Mouse (Mus musculus) spleen, adult 2 months (tissue): ENCODE data around the gene Fbxl17. TPM values are rescaled to one million over a fixed set of nuclear protein-coding genes. Genes with fewer than 3 reads are reported as not detected.

Source experiments
- DNase-seq, 2 experiments: peaks; one replicate each; pipeline versions ENCODE4 v3.0.0 to v3.0.0-alpha.2; 2012 to 2021; ENCODE audit warnings: low spot score in 2 of 2, low read depth in 1 of 2
- H3K27ac ChIP-seq: fragments of 200-500 bp; 2 replicates; pipeline ENCODE4 v1.5.1; 2012; ENCODE audit warnings: low read length, inconsistent platforms; ENCODE audit not compliant: insufficient read depth
- H3K27me3 ChIP-seq: fragments of 200-500 bp; 2 replicates; pipeline ENCODE4 v1.6.1; 2012; ENCODE audit warnings: mild to moderate bottlenecking, moderate library complexity, low read length, inconsistent platforms; ENCODE audit not compliant: control insufficient read depth, insufficient read depth
- H3K36me3 ChIP-seq: fragments of 200-500 bp; 2 replicates; pipeline ENCODE4 v1.6.1; 2012; ENCODE audit warnings: mild to moderate bottlenecking, low read length, inconsistent platforms; ENCODE audit not compliant: control insufficient read depth, insufficient read depth
- H3K4me1 ChIP-seq: fragments of 200-500 bp; 2 replicates; pipeline ENCODE4 v1.6.1; 2011; ENCODE audit warnings: inconsistent platforms; ENCODE audit not compliant: control insufficient read depth, insufficient read depth, insufficient read length
- H3K4me3 ChIP-seq: fragments of 200-500 bp; 2 replicates; pipeline ENCODE4 v1.5.1; 2011; ENCODE audit warnings: mild to moderate bottlenecking, inconsistent platforms; ENCODE audit not compliant: insufficient read depth, insufficient read length; ENCODE audit errors: extremely low read depth
- CTCF ChIP-seq: fragments of 200-500 bp; IDR thresholded peaks from 2 replicates; pipeline ENCODE4 v1.5.1; 2011; ENCODE audit warnings: mild to moderate bottlenecking, inconsistent platforms; ENCODE audit not compliant: insufficient read depth, insufficient read length, insufficient replicate concordance; ENCODE audit errors: extremely low read depth
- POLR2A ChIP-seq: fragments of 200-500 bp; IDR thresholded peaks from 2 replicates; pipeline ENCODE4 v1.6.1; 2011; ENCODE audit warnings: low read depth, low read length, inconsistent platforms
- WGBS: fragments of 180-500 bp; shearing (Covaris S2); methylation state at CpG from one replicate; pipeline ENCODE4 v1.1.7; 2018; 5-methylcytosine and 5-hydroxymethylcytosine counted together
- polyA plus RNA-seq: library from polyadenylated mRNA; depleted of rRNA; stranded (reverse); fragments of >200 nt; gene quantifications from 2 replicates; pipeline ENCODE4 v1.2.3, GENCODE M21; 2012

Fbxl17 gene
- polyA plus RNA-seq, 1 experiment, result 4.7 TPM

GRCm38 (mm10) chr17:63273353-63273752 lies 226.5 kb downstream of the Fbxl17 start:
- Histone ChIP-seq H3K36me3 (no peaks in the 10 kb centered on the region; the same call in 1 of the 2 replicates), H3K27ac (no peak overlapping the region), H3K27me3 (no peaks in the 10 kb centered on the region), H3K4me3 (no peak overlapping the region), H3K4me1 (peaks cover 4% of the 10 kb centered on the region; the same call in 1 of the 2 replicates)
- DNase-seq, result no peak
- WGBS, result 94% methylated on average over 2 of the region's 2 CpGs
- TF ChIP-seq CTCF (no peak), POLR2A (no peak)

GRCm38 (mm10) chr17:63272914-63273313 lies 226.9 kb downstream of the Fbxl17 start:
- no peak for DNase-seq
- Histone ChIP-seq H3K36me3 (no peaks in the 10 kb centered on the region; the same call in 1 of the 2 replicates), H3K4me1 (peaks cover 4% of the 10 kb centered on the region; the same call in 1 of the 2 replicates), H3K4me3 (no peak overlapping the region), H3K27me3 (no peaks in the 10 kb centered on the region), H3K27ac (no peak overlapping the region)
- no peak for TF ChIP-seq CTCF

- no peaks in the 10 kb centered on the region for H3K27me3 ChIP-seq
- H3K27ac ChIP-seq, result no peak overlapping the region
- WGBS, result 91% methylated on average over 6 of the region's 6 CpGs
- no peak overlapping the region for H3K4me3 ChIP-seq
- peaks cover 12% of the 10 kb centered on the region; the same call in 1 of the 2 replicates for H3K4me1 ChIP-seq
- no peak for DNase-seq
- TF ChIP-seq POLR2A (no peak), CTCF (no peak)
- H3K36me3 ChIP-seq, result no peaks in the 10 kb centered on the region; the same call in 1 of the 2 replicates
Measured at GRCm38 (mm10) chr17:63271000-63271399, 228.8 kb downstream of the Fbxl17 start.

GRCm38 (mm10) chr17:63270513-63270912 lies 229.3 kb downstream of the Fbxl17 start:
- no peak for DNase-seq
- H3K27ac ChIP-seq, result no peak overlapping the region
- no peak overlapping the region for H3K4me3 ChIP-seq
- peaks cover 12% of the 10 kb centered on the region; the same call in 1 of the 2 replicates for H3K4me1 ChIP-seq
- no peaks in the 10 kb centered on the region for H3K27me3 ChIP-seq
- no peak for TF ChIP-seq CTCF
- TF ChIP-seq POLR2A, result no peak
- no peaks in the 10 kb centered on the region; the same call in 1 of the 2 replicates for H3K36me3 ChIP-seq
- WGBS, result 93% methylated on average over 5 of the region's 5 CpGs

- no peak overlapping the region for H3K4me3 ChIP-seq
- H3K27me3 ChIP-seq, result no peaks in the 10 kb centered on the region
- no peak overlapping the region for H3K27ac ChIP-seq
- H3K36me3 ChIP-seq, result no peaks in the 10 kb centered on the region
- WGBS, result 94% methylated on average over 5 of the region's 5 CpGs
- H3K4me1 ChIP-seq, result peaks cover 5% of the 10 kb centered on the region; the same call in 1 of the 2 replicates
- DNase-seq, result no peak
- TF ChIP-seq CTCF (no peak), POLR2A (no peak)
Measured at GRCm38 (mm10) chr17:63262674-63263073, 237.1 kb downstream of the Fbxl17 start.

- WGBS, result 85% methylated on average over 10 of the region's 10 CpGs
- Histone ChIP-seq H3K4me1 (no peaks in the 10 kb centered on the region), H3K27ac (no peak overlapping the region), H3K27me3 (no peaks in the 10 kb centered on the region), H3K36me3 (no peaks in the 10 kb centered on the region), H3K4me3 (no peak overlapping the region)
- TF ChIP-seq POLR2A (no peak), CTCF (no peak)
- no peak for DNase-seq
Measured at GRCm38 (mm10) chr17:63261508-63262141, 238.2 kb downstream of the Fbxl17 start.

GRCm38 (mm10) chr17:63259091-63259490 lies 240.7 kb downstream of the Fbxl17 start:
- Histone ChIP-seq H3K4me3 (no peak overlapping the region), H3K27ac (no peak overlapping the region), H3K36me3 (no peaks in the 10 kb centered on the region), H3K4me1 (no peaks in the 10 kb centered on the region), H3K27me3 (no peaks in the 10 kb centered on the region)
- DNase-seq, result no peak
- no peak for TF ChIP-seq CTCF
- 94% methylated on average over 3 of the region's 3 CpGs for WGBS
